Mouse (Mus musculus) kidney, adult 11 months (tissue): ENCODE measurements around the gene Pfkfb4.
A peak's percentile ranks its signal among the peaks of the same experiment; 100 is the strongest.

Experiments used
- DNase-seq: peaks from one replicate; pipeline ENCODE4 v3.0.0; 2022

The Pfkfb4 gene

DNA sequence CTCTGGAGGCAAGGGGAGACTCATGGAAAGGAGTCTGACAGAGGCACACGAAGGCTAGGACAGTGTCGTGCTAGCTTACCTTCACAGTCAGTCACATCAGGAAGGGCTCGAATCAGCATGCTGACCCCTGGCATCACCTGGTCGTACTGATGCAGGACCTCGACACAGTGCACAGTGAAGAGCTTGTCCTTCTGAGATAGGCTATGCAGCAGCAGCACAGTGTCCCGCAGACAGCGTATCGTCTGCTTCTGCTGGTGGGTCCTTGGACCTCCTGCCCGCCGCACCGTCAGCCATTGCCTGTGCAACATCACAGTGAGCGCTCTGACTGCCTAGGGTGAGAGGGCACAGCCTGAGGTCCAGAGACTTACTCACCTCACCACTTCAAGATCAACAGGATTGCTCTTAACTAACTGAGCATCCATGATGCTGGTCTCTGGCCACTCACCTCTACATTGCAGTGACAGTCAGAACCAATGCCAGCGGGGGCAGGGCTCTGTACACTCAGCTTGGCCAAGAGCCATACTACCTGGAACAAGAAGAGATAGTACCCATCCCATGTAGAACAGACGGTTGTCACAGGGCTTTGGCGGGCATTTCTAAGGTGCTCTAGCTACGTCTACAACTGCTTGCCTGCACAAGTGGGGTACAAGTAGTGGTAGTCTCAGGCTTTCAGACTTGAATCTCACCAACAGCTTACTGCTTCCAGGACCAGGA lies 68.8 kb downstream of the Pfkfb4 start:
- DNase-seq: no peak

DNA sequence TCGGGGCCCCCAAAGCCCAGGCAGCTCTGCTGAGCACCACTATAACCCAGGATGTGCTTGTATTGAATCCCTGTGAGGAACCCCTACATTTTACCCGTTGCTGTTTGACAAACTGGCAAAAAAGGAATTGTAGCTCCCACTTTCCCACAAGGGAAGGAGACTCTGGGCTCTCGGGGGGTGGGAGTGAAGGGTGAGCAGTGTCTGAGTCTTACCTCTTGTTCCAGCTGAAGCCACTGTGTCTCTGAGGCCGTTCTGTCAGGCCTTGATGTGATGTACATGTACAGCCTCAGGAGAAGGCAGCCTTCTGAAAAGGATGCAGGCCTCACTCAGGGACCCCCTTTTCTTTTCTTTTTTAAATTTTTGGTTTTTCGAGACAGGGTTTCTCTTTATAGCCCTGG lies 69.3 kb downstream of the Pfkfb4 start:
- DNase-seq: no peak

DNA sequence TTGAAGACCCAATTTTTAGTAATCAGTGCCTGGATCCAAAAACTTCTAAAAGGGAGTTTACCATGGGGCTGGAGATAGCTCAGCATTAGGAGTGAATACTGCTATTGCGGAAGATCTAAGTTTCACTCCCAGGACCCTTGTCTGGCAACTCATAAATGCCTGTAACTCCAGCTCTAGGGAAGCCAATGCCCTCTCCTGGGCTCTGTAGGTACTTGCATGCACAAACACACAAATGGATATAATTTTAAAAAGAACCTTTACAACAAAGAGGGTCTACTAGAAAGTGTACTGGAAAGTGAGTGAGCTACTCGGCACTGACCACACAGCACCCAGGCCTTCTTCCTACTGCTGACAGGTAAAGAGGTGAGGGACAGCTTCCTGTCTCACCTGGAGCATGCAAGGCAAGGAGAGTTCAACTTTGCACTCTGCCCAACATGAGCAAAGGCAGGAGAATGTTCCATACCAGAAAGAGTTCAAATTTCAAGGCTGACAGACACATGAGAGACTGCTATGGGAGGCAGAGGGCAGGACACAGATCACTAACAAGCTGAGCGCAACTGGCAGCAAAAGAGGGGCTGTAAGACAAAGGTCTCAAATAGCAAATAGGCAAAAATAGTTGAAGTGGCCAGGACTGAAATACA lies 76.6 kb downstream of the Pfkfb4 start:
- DNase-seq: no peak

DNA sequence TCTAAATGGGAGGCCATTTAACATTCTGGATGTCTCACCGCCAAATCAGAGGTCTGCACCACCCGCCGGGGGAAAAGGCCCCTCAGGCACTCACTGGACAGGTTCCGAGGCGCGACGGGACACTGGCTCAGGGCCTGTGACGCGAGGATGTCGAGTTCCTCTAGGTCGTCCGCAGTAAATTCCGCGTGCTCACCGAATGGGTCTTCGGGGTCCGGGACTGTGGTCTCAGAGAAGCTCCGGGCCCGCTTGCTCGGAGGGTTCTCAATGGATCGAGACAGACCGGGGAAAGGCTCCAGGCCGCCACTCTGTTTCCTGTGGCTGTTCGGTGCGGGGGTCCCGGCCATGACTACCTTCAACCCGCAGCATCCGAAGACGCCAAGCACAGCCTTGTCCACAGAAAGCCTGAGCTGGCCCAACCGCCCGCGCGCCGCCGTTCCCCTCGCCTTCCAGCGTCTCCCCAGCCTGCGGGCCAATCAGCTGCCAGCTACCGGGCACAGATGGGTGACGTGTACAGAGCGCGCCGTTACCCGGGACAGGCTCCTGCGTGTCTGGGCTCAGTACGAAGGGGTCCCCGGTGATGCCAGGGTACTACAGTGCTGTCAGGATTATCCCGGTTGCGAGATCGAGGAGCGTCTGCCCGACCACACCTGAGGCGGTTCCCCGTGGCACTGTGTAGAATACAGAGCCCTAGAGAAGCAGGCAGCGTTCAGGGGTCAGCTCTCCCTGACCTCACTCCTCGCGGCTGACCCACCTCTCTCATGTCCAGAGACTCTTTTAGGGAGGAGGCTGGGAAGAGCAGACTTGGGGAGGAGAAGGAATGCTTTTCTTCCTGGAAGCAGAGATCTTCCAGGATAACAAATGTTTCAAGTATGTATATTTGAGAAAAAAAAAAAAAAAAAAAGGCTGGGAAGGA lies 82.3 kb downstream of the Pfkfb4 start, which contains the start of gene Atrip:
Gene Atrip, minus strand, starts transcription at position 464 of the 913 bp plus-strand sequence.
- DNase-seq: peak; percentile 87

DNA sequence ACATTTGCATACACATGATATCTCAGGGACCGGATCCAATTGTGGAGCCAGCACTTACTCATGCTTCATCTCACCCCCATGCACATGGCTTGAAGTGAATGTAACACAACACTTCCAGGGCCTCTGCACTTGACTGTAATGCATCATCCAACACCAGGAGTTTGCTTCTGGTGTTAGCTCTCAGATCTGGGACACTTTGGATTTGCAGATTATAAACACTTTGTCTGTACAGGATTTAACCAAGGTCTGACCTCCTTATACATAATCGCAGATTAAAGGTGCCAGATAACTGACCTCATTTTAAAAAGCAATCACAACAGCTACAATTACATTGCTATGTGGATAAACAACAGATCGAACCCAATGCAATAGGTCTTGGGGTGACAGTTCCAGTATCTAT lies 88.9 kb downstream of the Pfkfb4 start:
- no peak for DNase-seq

DNA sequence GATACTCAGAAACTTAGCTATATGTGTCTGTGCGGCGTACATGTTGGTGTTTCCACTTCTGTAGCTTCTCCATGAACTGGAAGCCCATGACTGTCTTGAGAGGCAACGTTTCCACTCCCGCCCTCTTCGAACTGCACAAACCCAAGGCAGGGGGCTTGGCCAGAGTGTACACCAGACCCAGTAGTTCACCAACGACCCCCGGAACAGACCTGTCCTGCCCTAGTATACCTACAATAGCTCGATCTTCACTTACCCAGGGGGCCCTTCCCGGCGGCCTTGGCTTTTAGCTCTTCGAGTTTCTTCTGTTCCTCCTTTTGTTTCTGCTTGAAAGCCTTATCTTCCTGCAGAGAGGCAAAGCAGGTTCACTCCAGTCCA lies 90.2 kb downstream of the Pfkfb4 start:
- DNase-seq: no peak
